Mouse (Mus musculus): ENCODE measurements around the gene Syngap1. TPM values are rescaled to one million over a fixed set of nuclear protein-coding genes. Genes with fewer than 3 reads are reported as not detected.
A peak's percentile ranks its signal among the peaks of the same experiment; 100 is the strongest.

Gene Syngap1
- polyA plus RNA-seq, 1 experiment from 2014 or later = 1.9 TPM

- 94% methylated on average over 21 of the region's 21 CpGs for WGBS
- no peak for ATAC-seq (replicated peaks; ENCODE audit: low FRiP score)
- H3K36me3 ChIP-seq = peaks cover 90% of the 10 kb centered on the region
- H3K4me1 ChIP-seq = no peaks in the 10 kb centered on the region
- no peaks in the 10 kb centered on the region for H3K9me3 ChIP-seq (replicated peaks)
- H3K9ac ChIP-seq = no peak overlapping the region
- H3K27ac ChIP-seq = no peak overlapping the region
- H3K27me3 ChIP-seq = no peaks in the 10 kb centered on the region
- H3K4me2 ChIP-seq = no peak overlapping the region
- H3K4me3 ChIP-seq (replicated peaks) = no peak overlapping the region
Observed at GRCm38 (mm10) chr17:26961572-26962240, 20.7 kb downstream of the Syngap1 start.

GRCm38 (mm10) chr17:26966993-26967392 lies 25.9 kb downstream of the Syngap1 start:
- ATAC-seq (replicated peaks; ENCODE audit: low FRiP score) = no peak
- no peak overlapping the region for H3K4me3 ChIP-seq (replicated peaks)
- no peak overlapping the region for H3K4me2 ChIP-seq
- H3K27me3 ChIP-seq = no peaks in the 10 kb centered on the region
- H3K9me3 ChIP-seq (replicated peaks) = no peaks in the 10 kb centered on the region
- H3K36me3 ChIP-seq = peaks cover 72% of the 10 kb centered on the region
- H3K9ac ChIP-seq = no peak overlapping the region
- 89% methylated on average over 11 of the region's 11 CpGs for WGBS
- no peak overlapping the region for H3K27ac ChIP-seq
- H3K4me1 ChIP-seq = peaks cover 13% of the 10 kb centered on the region

GRCm38 (mm10) chr17:26967477-26967876 lies 26.4 kb downstream of the Syngap1 start:
- Histone ChIP-seq H3K27ac (no peak overlapping the region), H3K36me3 (peaks cover 67% of the 10 kb centered on the region)

GRCm38 (mm10) chr17:26968200-26968611 lies 27.2 kb downstream of the Syngap1 start:
- no peak for ATAC-seq (replicated peaks; ENCODE audit: low FRiP score)
- Histone ChIP-seq H3K27me3 (no peaks in the 10 kb centered on the region), H3K4me1 (peaks cover 18% of the 10 kb centered on the region), H3K4me2 (no peak overlapping the region), H3K36me3 (peaks cover 60% of the 10 kb centered on the region), H3K9me3 (replicated peaks) (no peaks in the 10 kb centered on the region), H3K4me3 (replicated peaks) (no peak overlapping the region), H3K27ac (no peak overlapping the region), H3K9ac (no peak overlapping the region)
- 87% methylated on average over 6 of the region's 6 CpGs for WGBS

More at GRCm38 (mm10) chr17:26967477-26967876, 26.4 kb downstream of the Syngap1 start:
- no peak overlapping the region for H3K4me2 ChIP-seq
- no peaks in the 10 kb centered on the region for H3K9me3 ChIP-seq (replicated peaks)
- H3K9ac ChIP-seq = no peak overlapping the region
- no peaks in the 10 kb centered on the region for H3K27me3 ChIP-seq
- peaks cover 17% of the 10 kb centered on the region for H3K4me1 ChIP-seq
- 86% methylated on average over 6 of the region's 6 CpGs for WGBS
- no peak overlapping the region for H3K4me3 ChIP-seq (replicated peaks)
- no peak for ATAC-seq (replicated peaks; ENCODE audit: low FRiP score)

GRCm38 (mm10) chr17:26969257-26969656 lies 28.2 kb downstream of the Syngap1 start:
- H3K27me3 ChIP-seq = no peaks in the 10 kb centered on the region
- no peak overlapping the region for H3K4me3 ChIP-seq (replicated peaks)
- peaks cover 26% of the 10 kb centered on the region for H3K4me1 ChIP-seq
- H3K27ac ChIP-seq = no peak overlapping the region
- H3K9me3 ChIP-seq (replicated peaks) = no peaks in the 10 kb centered on the region
- 89% methylated on average over 6 of the region's 6 CpGs for WGBS
- H3K4me2 ChIP-seq = no peak overlapping the region
- ATAC-seq (replicated peaks; ENCODE audit: low FRiP score) = no peak
- no peak overlapping the region for H3K9ac ChIP-seq
- H3K36me3 ChIP-seq = peaks cover 53% of the 10 kb centered on the region

- WGBS = 86% methylated on average over 11 of the region's 12 CpGs
- H3K4me1 ChIP-seq = peaks cover 36% of the 10 kb centered on the region
- H3K4me3 ChIP-seq (replicated peaks) = no peak overlapping the region
- H3K9me3 ChIP-seq (replicated peaks) = no peaks in the 10 kb centered on the region
- no peak overlapping the region for H3K27ac ChIP-seq
- no peak overlapping the region for H3K9ac ChIP-seq
- H3K27me3 ChIP-seq = no peaks in the 10 kb centered on the region
- no peak overlapping the region for H3K4me2 ChIP-seq
- no peak for ATAC-seq (replicated peaks; ENCODE audit: low FRiP score)
- H3K36me3 ChIP-seq = peaks cover 53% of the 10 kb centered on the region
Observed at GRCm38 (mm10) chr17:26970221-26970620, 29.2 kb downstream of the Syngap1 start.

GRCm38 (mm10) chr17:26971247-26971905 lies 30.3 kb downstream of the Syngap1 start:
- H3K36me3 ChIP-seq = peaks cover 53% of the 10 kb centered on the region
- 0 out of 2 replicates have a peak overlapping the region, but pooled peaks have one; percentile 4 for H3K9ac ChIP-seq
- no peak for ATAC-seq (replicated peaks; ENCODE audit: low FRiP score)
- WGBS = 45% methylated on average over 7 of the region's 8 CpGs
- no peaks in the 10 kb centered on the region for H3K27me3 ChIP-seq
- peak overlapping the region; percentile 95 for H3K4me2 ChIP-seq
- no peaks in the 10 kb centered on the region for H3K9me3 ChIP-seq (replicated peaks)
- H3K27ac ChIP-seq = 0 out of 2 replicates have a peak overlapping the region, but pooled peaks have one; percentile 15
- H3K4me3 ChIP-seq (replicated peaks) = peak overlapping the region; percentile 81
- H3K4me1 ChIP-seq = peaks cover 45% of the 10 kb centered on the region

- Histone ChIP-seq H3K4me1 (peaks cover 48% of the 10 kb centered on the region), H3K36me3 (peaks cover 53% of the 10 kb centered on the region), H3K4me3 (replicated peaks) (peak overlapping the region; percentile 81), H3K9ac (peak overlapping the region; percentile 82), H3K27me3 (no peaks in the 10 kb centered on the region), H3K27ac (peak overlapping the region; percentile 91), H3K4me2 (peak overlapping the region; percentile 95), H3K9me3 (replicated peaks) (no peaks in the 10 kb centered on the region)
- no peak for ATAC-seq (replicated peaks; ENCODE audit: low FRiP score)
- WGBS = 2% methylated on average over 3 of the region's 3 CpGs
Observed at GRCm38 (mm10) chr17:26972107-26972506, 31.1 kb downstream of the Syngap1 start.

GRCm38 (mm10) chr17:26972703-26973574 lies 31.9 kb downstream of the Syngap1 start, which contains the start of gene Zbtb9:
Zbtb9 (plus strand) TSS chr17:26973167.
- Histone ChIP-seq H3K4me1 (peaks cover 48% of the 10 kb centered on the region), H3K27me3 (no peaks in the 10 kb centered on the region), H3K9ac (peak within 1 kb of the TSS; percentile 85), H3K4me3 (replicated peaks) (peak within 1 kb of the TSS; percentile 81), H3K27ac (peak within 1 kb of the TSS; percentile 91), H3K36me3 (peaks cover 52% of the 10 kb centered on the region), H3K4me2 (peak within 1 kb of the TSS; percentile 95), H3K9me3 (replicated peaks) (no peaks in the 10 kb centered on the region)
- under 1% methylated on average over 75 of the region's 75 CpGs for WGBS
- ATAC-seq (replicated peaks; ENCODE audit: low FRiP score) = peak; percentile 98

- H3K27ac ChIP-seq = no peak overlapping the region
- ATAC-seq (replicated peaks; ENCODE audit: low FRiP score) = no peak
- H3K9me3 ChIP-seq (replicated peaks) = no peaks in the 10 kb centered on the region
- 0 out of 2 replicates have a peak overlapping the region, but pooled peaks have one; percentile 85 for H3K9ac ChIP-seq
- peaks cover 48% of the 10 kb centered on the region for H3K4me1 ChIP-seq
- H3K36me3 ChIP-seq = peaks cover 58% of the 10 kb centered on the region
- peak overlapping the region; percentile 95 for H3K4me2 ChIP-seq
- WGBS = 91% methylated on average over 15 of the region's 15 CpGs
- peak overlapping the region; percentile 81; the same call in 1 of the 2 replicates for H3K4me3 ChIP-seq (replicated peaks)
- H3K27me3 ChIP-seq = no peaks in the 10 kb centered on the region
Observed at GRCm38 (mm10) chr17:26974547-26974946, 33.5 kb downstream of the Syngap1 start.

- Histone ChIP-seq H3K4me1 (peaks cover 48% of the 10 kb centered on the region), H3K36me3 (peaks cover 62% of the 10 kb centered on the region), H3K27me3 (no peaks in the 10 kb centered on the region), H3K9me3 (replicated peaks) (no peaks in the 10 kb centered on the region), H3K9ac (no peak overlapping the region), H3K4me2 (no peak overlapping the region), H3K27ac (no peak overlapping the region), H3K4me3 (replicated peaks) (no peak overlapping the region)
- no peak for ATAC-seq (replicated peaks; ENCODE audit: low FRiP score)
Observed at GRCm38 (mm10) chr17:26975415-26975814, 34.4 kb downstream of the Syngap1 start.

Measured in kidney, embryonic 15.5 days (tissue).